Mouse (Mus musculus) gastrocnemius, adult 2 months (tissue): ENCODE data around the gene Fam57b. TPM values are rescaled to one million over a fixed set of nuclear protein-coding genes. Genes with fewer than 3 reads are reported as not detected.

ENCODE experiments used
- DNase-seq: peaks from one replicate; pipeline ENCODE4 v3.0.0; 2022
- H3K27ac ChIP-seq: fragments of 200-600 bp; 2 replicates; pipeline ENCODE4 v1.8.1; 2022; ENCODE audit warnings: mild to moderate bottlenecking
- H3K4me3 ChIP-seq: fragments of 200-600 bp; 2 replicates; pipeline ENCODE4 v1.8.1; 2022; ENCODE audit warnings: mild to moderate bottlenecking, moderate library complexity
- CTCF ChIP-seq: fragments of 200-600 bp; IDR thresholded peaks from 2 replicates; pipeline ENCODE4 v1.8.1; 2022; ENCODE audit warnings: antibody characterized with exemption, mild to moderate bottlenecking, moderate library complexity
- intact Hi-C: fragments of 180-260 bp; cut with DNase I; formaldehyde crosslinking; loops from one replicate; pipeline ENCODE4 v1.15.1; 2025
- total RNA-seq, 2 experiments: library from RNA; stranded (reverse); gene quantifications; 2 replicates each; pipeline ENCODE4 v1.2.3; 2021

The Fam57b gene
- total RNA-seq, 2 experiments from 2014 or later: 61.1 to 64.6 TPM

DNA sequence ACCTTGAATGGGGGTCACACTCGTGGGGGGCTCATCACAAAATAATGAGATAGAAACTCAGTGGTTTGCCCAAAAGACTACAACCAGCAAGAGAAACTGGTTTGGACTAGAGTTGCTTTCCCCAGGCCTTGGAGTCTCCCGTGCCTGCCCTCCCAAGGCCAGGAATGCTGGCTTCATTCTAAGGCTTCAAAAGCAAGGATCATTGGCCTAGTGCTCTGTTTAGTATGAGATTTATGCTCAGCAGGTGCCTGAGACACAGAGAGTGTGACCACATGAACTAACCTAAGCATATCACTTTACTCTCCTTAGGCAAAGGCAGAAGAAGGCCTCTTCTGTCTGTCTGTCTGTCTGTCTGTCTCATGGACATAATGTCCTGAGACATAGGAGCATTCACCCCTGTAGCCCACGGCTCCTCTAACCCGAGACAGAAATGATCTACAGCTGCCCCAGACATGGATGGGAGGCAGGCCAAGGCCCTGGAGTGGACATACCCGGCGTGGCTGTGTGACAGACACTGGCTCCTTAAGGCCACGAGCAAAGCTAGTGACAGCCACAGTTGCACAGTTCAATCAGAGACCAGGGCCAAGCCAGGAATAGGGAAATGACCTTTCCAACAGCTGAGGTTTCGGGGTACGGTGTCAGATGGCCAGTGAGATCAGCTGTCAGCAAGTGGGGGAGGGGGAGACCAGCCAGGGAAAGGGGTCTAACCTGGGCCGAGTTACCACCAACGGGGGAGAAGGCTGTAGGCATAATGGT is 4.8 kb downstream of the Fam57b start:
- peak overlapping the region; percentile 93 for H3K4me3 ChIP-seq
- peak overlapping the region; percentile 99 for H3K27ac ChIP-seq
- intact Hi-C loops: loop anchor here (5.0 kb wide), 1 partner anchor 410 kb away; no protein-coding TSS in a partner anchor
- DNase-seq: peak; percentile 91
- no peak for TF ChIP-seq CTCF

DNA sequence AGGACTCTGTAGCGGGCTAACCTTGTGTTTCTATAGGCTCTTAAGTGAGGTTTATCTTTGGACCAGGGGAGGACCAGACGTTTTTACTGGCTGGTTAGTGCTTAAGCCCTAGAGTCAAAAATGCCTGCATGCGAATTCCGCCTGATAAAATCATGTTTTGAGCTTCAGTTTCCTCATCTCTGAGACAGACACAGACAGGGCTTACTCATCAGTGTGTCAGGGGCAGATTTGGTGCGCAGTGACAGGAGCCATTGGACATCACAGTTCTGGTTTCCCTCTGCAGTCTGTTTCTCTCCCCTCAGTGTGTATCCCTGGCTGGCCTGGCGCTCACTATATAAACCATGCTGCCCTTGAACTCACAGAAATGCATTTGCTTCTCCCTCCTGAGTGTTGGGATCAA is 5.7 kb downstream of the Fam57b start:
- no peak for TF ChIP-seq CTCF
- DNase-seq: no peak
- intact Hi-C loops: loop anchor here (5.0 kb wide), 1 partner anchor 409 kb away; no protein-coding TSS in a partner anchor
- Histone ChIP-seq H3K27ac (peak overlapping the region; percentile 99), H3K4me3 (peak overlapping the region; percentile 44)

DNA sequence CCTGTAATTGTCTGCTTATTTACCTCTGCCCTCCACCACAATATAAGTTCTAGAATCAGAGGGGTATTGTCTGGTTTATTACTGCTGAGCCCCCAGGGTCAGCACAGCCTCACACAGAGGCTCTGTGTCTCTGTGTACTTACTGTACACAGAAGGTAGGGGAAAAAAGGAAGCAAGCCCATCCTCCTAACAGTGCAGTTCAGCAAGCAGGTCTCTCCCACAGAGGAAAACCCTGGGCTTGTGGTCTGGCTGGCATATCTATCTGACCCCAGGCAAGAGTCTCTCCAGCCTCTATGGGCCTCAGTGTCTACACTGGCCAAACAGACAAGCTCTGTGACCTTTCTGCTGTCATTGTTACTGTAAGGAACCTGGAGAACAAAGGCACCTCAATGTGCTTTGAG is 6.3 kb downstream of the Fam57b start:
- Histone ChIP-seq H3K4me3 (peak overlapping the region; percentile 44), H3K27ac (peak overlapping the region; percentile 99)
- intact Hi-C loops: loop anchor here (5.0 kb wide), 1 partner anchor 409 kb away; no protein-coding TSS in a partner anchor
- TF ChIP-seq CTCF: no peak
- DNase-seq: no peak

DNA sequence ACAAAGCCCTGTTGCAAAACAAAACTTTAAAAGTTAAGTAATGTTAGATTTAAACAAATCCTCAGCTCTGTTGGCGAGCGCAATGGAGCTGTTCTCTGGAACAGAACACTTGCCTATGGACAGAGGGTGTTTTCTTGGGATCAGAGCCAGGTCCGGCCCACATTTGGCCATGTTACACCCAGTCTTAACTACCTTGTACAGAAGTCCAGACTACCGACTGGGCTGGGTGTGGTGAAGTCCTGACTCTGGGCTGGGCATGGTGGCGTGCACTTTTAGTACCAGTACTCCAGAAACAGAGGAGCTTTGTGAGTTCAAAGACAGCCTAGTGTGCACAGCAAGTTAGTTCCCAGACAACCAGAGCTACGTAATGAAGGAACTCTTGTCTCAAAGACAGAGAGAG is 9.5 kb downstream of the Fam57b start:
- peak overlapping the region; percentile 99 for H3K27ac ChIP-seq
- intact Hi-C loops: no loop called here
- H3K4me3 ChIP-seq: peak overlapping the region; percentile 85
- peak; percentile 80 for DNase-seq
- no peak for TF ChIP-seq CTCF

DNA sequence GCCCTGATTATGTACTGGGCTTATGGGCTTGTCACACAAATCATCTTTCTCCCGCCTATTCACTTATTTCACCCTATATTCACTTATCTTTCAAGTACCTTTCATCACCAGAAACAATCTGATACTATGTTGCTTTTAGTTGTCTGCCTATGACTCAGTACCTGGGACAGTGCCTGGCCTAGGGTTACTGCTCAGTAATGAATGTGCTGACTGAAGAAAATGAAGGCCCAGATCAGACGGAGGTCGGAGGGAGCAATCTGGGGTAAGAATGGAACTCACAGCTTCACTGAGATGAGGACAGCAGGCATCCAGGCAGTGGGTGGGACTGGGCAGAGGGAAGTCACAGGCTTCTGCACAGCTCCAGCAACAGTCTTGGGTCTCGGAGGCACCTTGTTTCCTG is 9.9 kb downstream of the Fam57b start:
- no peak for TF ChIP-seq CTCF
- DNase-seq: peak; percentile 84
- intact Hi-C loops: no loop called here
- peak overlapping the region; percentile 99 for H3K27ac ChIP-seq
- peak overlapping the region; percentile 85 for H3K4me3 ChIP-seq

- DNase-seq: peak; percentile 93
- Histone ChIP-seq H3K4me3 (peak overlapping the region; percentile 85), H3K27ac (peak overlapping the region; percentile 99)
- intact Hi-C loops: no loop called here
- TF ChIP-seq CTCF: peak; percentile 11; the same call in 1 of the 2 replicates
These were observed 11.4 kb downstream of the Fam57b start for GRCm38 (mm10) chr7:126808703-126809455.

DNA sequence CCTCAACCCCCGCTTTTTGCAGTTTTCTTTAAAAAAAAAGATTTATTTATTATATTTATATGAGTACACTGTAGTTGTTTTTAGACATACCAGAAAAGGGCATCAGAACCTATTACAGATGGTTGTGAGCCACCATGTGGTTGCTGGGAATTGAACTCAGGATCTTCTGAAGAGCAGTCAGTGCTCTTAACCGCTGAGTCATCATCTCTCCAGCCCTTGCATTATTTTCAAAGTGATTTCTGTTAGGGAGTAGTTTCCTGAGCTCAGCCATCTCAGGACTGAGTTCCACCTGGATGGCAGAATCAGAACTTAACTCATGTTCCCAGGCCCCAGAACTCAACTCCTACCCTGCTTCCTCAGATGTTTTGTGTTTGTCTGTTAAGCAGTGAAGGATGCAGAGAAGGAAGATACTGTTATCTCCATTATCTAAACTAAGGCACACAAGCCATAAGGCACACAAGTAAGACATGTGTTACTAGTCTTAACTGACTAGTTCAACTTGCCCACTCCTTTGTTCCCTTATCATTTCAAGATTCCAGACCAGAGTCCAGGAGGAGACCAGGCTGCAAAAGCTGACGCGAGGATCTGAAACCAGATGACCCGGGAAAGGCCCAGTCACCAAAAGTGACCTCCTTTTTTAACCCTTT is 12.4 kb downstream of the Fam57b start:
- no peak for DNase-seq
- intact Hi-C loops: no loop called here
- Histone ChIP-seq H3K4me3 (peak overlapping the region; percentile 85), H3K27ac (peak overlapping the region; percentile 99)
- TF ChIP-seq CTCF: no peak

- TF ChIP-seq CTCF: no peak
- intact Hi-C loops: no loop called here
- no peak for DNase-seq
- Histone ChIP-seq H3K27ac (0 out of 2 replicates have a peak overlapping the region, but pooled peaks have one; percentile 24), H3K4me3 (no peak overlapping the region)
These were observed 18.3 kb downstream of the Fam57b start for GRCm38 (mm10) chr7:126815726-126816222.

- intact Hi-C loops: no loop called here
- Histone ChIP-seq H3K4me3 (no peak overlapping the region), H3K27ac (peak overlapping the region; percentile 31; the same call in 1 of the 2 replicates)
- DNase-seq: peak; percentile 48
- TF ChIP-seq CTCF: no peak
These were observed 19.0 kb downstream of the Fam57b start for GRCm38 (mm10) chr7:126816494-126816893.

GRCm38 (mm10) chr7:126817595-126817994 is 20.1 kb downstream of the Fam57b start:
- Histone ChIP-seq H3K4me3 (no peak overlapping the region), H3K27ac (no peak overlapping the region)
- intact Hi-C loops: no loop called here
- TF ChIP-seq CTCF: no peak
- DNase-seq: no peak

GRCm38 (mm10) chr7:126818818-126819217 is 21.4 kb downstream of the Fam57b start:
- no peak for DNase-seq
- TF ChIP-seq CTCF: peak; percentile 25; the same call in 1 of the 2 replicates
- H3K27ac ChIP-seq: no peak overlapping the region
- H3K4me3 ChIP-seq: no peak overlapping the region
- intact Hi-C loops: no loop called here

DNA sequence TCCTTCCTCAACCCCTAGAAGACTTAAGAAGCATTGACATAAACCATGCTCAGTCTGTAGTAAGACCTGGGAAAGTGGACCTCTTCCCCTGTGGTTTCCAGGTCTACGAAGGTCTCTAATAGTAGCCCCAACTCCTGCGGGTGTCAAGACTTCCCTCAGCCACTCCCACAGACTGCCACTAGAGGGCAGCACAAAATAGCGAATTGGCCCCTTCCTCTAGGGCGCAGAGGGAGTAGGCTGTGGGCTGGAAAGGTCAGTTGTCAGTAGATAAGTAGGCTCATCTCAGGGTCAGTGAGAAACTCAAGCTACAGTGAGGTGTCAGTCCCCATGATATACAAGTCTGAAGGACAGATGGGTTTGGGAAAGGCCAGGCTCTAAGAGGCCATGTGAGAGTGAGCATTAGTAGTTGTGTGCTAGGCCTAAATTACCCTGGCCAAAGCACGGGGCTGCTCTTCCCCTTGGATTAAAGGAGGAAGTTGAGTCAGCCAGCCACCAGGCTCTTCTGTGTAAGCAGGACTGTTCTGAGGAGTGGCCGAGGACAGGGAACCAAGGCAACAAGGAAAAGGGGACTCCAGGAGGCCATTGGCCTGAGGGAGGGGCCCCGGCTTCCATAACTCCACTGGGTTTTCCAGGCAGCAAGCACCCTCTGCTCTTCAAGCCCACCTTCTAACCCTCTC is 24.5 kb downstream of the Fam57b start:
- intact Hi-C loops: loop anchor here (1.0 to 5.0 kb wide), 4 partner anchors 40 to 205 kb away; partner anchors contain the start of genes Hirip3, Ino80e, Maz and Taok2
- H3K27ac ChIP-seq: peak overlapping the region; percentile 87
- peak; percentile 99 for TF ChIP-seq CTCF
- H3K4me3 ChIP-seq: peak overlapping the region; percentile 80
- peak; percentile 86 for DNase-seq
